Mouse (Mus musculus) kidney, embryonic 15.5 days (tissue): ENCODE measurements around the gene Sh3tc1. TPM values are rescaled to one million over a fixed set of nuclear protein-coding genes. Genes with fewer than 3 reads are reported as not detected.

Experiments
- ATAC-seq: fragments of 200-750 bp; cut with Nextera tagmentation; replicated peaks from 2 replicates; pipeline ENCODE4 v1.8.0; 2017; ENCODE audit warnings: moderate TSS enrichment; ENCODE audit not compliant: low FRiP score
- H3K27ac ChIP-seq: fragments of 300-500 bp; sonication (generic); 2 replicates; pipeline ENCODE4 v1.5.1; 2015; ENCODE audit warnings: mild to moderate bottlenecking, inconsistent platforms
- H3K27me3 ChIP-seq: fragments of 300-500 bp; sonication (generic); 2 replicates; pipeline ENCODE4 v1.6.1; 2015; ENCODE audit warnings: inconsistent platforms
- H3K36me3 ChIP-seq: fragments of 300-500 bp; sonication (generic); 2 replicates; pipeline ENCODE4 v1.6.1; 2015; ENCODE audit warnings: inconsistent platforms
- H3K4me1 ChIP-seq: fragments of 300-500 bp; sonication (generic); 2 replicates; pipeline ENCODE4 v1.6.1; 2015; ENCODE audit warnings: inconsistent platforms
- H3K4me2 ChIP-seq: fragments of 300-500 bp; sonication (generic); 2 replicates; pipeline ENCODE4 v1.6.1; 2015; ENCODE audit warnings: moderate library complexity, mild to moderate bottlenecking, inconsistent platforms
- H3K4me3 ChIP-seq: fragments of 300-500 bp; sonication (generic); replicated peaks from 2 replicates; pipeline ENCODE4 v1.5.1; 2015; ENCODE audit warnings: mild to moderate bottlenecking, inconsistent platforms
- H3K9ac ChIP-seq: fragments of 300-500 bp; sonication (generic); 2 replicates; pipeline ENCODE4 v1.6.1; 2015; ENCODE audit warnings: mild to moderate bottlenecking, inconsistent platforms
- H3K9me3 ChIP-seq: fragments of 300-500 bp; sonication (generic); replicated peaks from 2 replicates; pipeline ENCODE4 v1.6.1; 2016; ENCODE audit warnings: inconsistent platforms
- WGBS: fragments of 180-500 bp; shearing (Covaris S2); methylation state at CpG from one replicate; pipeline ENCODE4 v1.1.7; 2015; ENCODE audit warnings: mixed read lengths; 5-methylcytosine and 5-hydroxymethylcytosine counted together
- polyA plus RNA-seq: library from polyadenylated mRNA; unstranded; fragments of >200 nt; fragmentation: Nextera tagmentation; extraction: Ambion mirVana; gene quantifications from 2 replicates; pipeline ENCODE4 v1.2.1, GENCODE M21; 2015

The Sh3tc1 gene
- polyA plus RNA-seq, 1 experiment from 2014 or later = 20.4 TPM

- peak overlapping the region; percentile 96 for H3K27ac ChIP-seq
- 71% methylated on average over 3 of the region's 3 CpGs for WGBS
- no peak for ATAC-seq
- H3K27me3 ChIP-seq = no peaks in the 10 kb centered on the region
- H3K4me3 ChIP-seq = no peak overlapping the region
- no peaks in the 10 kb centered on the region for H3K36me3 ChIP-seq
- H3K9me3 ChIP-seq = no peaks in the 10 kb centered on the region
- peaks cover 61% of the 10 kb centered on the region for H3K4me1 ChIP-seq
- H3K9ac ChIP-seq = no peak overlapping the region
- no peak overlapping the region for H3K4me2 ChIP-seq
These were observed 9.9 kb downstream of the Sh3tc1 start for GRCm38 (mm10) chr5:35729844-35730243.

DNA sequence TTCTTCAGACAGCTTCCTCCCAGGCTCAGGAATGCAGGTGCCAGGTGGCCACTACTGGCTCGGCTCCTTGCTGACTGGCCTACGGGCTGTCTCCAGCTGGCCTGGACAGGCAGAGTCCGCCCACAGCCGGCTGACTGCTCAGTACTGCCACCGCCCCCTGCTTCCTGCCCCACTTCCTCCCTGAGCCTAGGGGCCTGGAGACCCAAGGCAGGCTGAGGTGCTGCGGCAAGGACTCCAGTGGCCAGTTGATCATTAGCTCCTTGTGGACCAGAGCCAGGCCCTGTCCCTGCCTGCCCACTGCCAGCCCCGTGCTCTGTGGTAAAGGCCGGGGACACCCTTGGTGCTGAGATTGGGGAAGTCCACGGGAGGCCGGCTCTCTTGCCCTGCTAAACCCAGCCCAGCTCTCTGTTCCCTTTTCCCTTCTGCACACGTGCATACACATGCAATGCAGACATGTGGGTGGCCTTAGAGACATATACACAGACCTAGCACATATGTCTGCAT lies 10.8 kb downstream of the Sh3tc1 start:
- no peaks in the 10 kb centered on the region for H3K9me3 ChIP-seq

DNA sequence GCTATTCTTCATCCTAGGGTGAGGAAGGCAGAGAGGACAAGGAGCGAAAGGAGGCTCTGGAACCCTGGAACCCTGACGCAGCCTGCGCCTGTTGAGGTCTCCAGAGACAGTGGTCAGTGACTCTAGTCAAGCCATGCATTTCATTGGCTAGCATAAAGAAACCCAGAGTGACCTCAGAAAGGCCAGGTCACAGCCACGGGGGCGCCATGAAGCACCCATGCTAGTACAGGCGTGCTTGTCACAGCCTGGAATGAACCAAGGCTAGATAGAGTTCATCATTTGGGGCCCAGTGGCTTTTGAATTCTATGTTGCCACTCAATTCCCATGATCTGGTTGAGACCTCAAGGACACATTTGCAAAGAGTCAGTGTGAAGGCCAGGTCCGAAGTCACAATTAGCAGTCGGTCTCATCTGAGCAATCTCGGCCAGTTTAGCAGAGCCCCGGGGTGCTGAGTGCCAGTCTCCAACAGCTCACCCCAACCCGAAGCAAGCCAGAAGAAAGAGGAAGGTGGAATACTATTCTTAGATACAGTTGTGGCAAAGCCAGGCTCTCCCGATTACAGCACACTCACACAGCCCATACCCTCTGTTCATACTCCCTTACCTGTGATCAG lies 11.3 kb downstream of the Sh3tc1 start:
- WGBS = 76% methylated on average over 12 of the region's 12 CpGs
- Histone ChIP-seq H3K27ac (peak overlapping the region; percentile 96), H3K9ac (peak overlapping the region; percentile 32), H3K4me3 (peak overlapping the region; percentile 38), H3K36me3 (no peaks in the 10 kb centered on the region), H3K4me2 (peak overlapping the region; percentile 50), H3K27me3 (no peaks in the 10 kb centered on the region), H3K4me1 (peaks cover 52% of the 10 kb centered on the region), H3K9me3 (no peaks in the 10 kb centered on the region)
- no peak for ATAC-seq

More for the DNA sequence above, 10.8 kb downstream of the Sh3tc1 start:
- ATAC-seq = peak; percentile 95
- peak overlapping the region; percentile 38 for H3K4me3 ChIP-seq
- peaks cover 58% of the 10 kb centered on the region for H3K4me1 ChIP-seq
- no peaks in the 10 kb centered on the region for H3K27me3 ChIP-seq
- H3K9ac ChIP-seq = peak overlapping the region; percentile 32
- H3K36me3 ChIP-seq = no peaks in the 10 kb centered on the region
- WGBS = 31% methylated on average over 11 of the region's 11 CpGs
- H3K27ac ChIP-seq = peak overlapping the region; percentile 96
- peak overlapping the region; percentile 50 for H3K4me2 ChIP-seq

- ATAC-seq = no peak
- 91% methylated on average over 5 of the region's 5 CpGs for WGBS
- Histone ChIP-seq H3K36me3 (no peaks in the 10 kb centered on the region), H3K4me1 (peaks cover 55% of the 10 kb centered on the region), H3K9ac (no peak overlapping the region), H3K27ac (peak overlapping the region; percentile 96; the same call in 1 of the 2 replicates), H3K4me2 (peak overlapping the region; percentile 50), H3K27me3 (no peaks in the 10 kb centered on the region), H3K4me3 (peak overlapping the region; percentile 38; the same call in 1 of the 2 replicates), H3K9me3 (no peaks in the 10 kb centered on the region)
These were observed 12.3 kb downstream of the Sh3tc1 start for GRCm38 (mm10) chr5:35727447-35727846.

DNA sequence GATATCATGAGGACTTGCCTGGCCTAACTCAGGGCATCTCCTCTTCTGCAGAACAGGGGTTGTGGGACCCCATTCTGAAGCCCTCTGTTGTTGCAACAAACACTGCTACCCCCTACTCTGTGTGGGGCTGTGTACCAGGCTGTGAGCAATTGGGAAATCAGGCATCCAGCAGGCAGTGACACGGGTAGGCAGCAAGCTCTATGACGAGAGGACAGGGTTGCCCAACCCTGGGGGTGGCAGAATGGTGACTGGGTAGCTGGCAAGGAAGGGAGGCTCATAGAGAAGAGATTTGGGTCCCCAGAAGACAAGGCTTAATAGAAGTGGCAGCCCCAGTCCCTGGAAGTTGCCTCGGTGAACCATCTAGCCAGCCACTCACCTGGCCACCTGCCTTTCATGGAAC lies 13.9 kb downstream of the Sh3tc1 start:
- no peak overlapping the region for H3K9ac ChIP-seq
- ATAC-seq = no peak
- no peaks in the 10 kb centered on the region for H3K27me3 ChIP-seq

GRCm38 (mm10) chr5:35723900-35724299 lies 15.9 kb downstream of the Sh3tc1 start:
- ATAC-seq = no peak
- 70% methylated on average over 5 of the region's 5 CpGs for WGBS
- H3K9ac ChIP-seq = no peak overlapping the region
- no peaks in the 10 kb centered on the region for H3K27me3 ChIP-seq
- peaks cover 40% of the 10 kb centered on the region for H3K4me1 ChIP-seq
- no peaks in the 10 kb centered on the region for H3K9me3 ChIP-seq
- H3K27ac ChIP-seq = no peak overlapping the region
- H3K36me3 ChIP-seq = no peaks in the 10 kb centered on the region
- H3K4me2 ChIP-seq = no peak overlapping the region
- H3K4me3 ChIP-seq = no peak overlapping the region

More for the DNA sequence above, 13.9 kb downstream of the Sh3tc1 start:
- no peak overlapping the region for H3K27ac ChIP-seq
- peaks cover 49% of the 10 kb centered on the region for H3K4me1 ChIP-seq
- H3K4me3 ChIP-seq = no peak overlapping the region
- 85% methylated on average over 3 of the region's 3 CpGs for WGBS
- no peak overlapping the region for H3K4me2 ChIP-seq
- no peaks in the 10 kb centered on the region for H3K9me3 ChIP-seq
- no peaks in the 10 kb centered on the region for H3K36me3 ChIP-seq

- H3K9ac ChIP-seq = no peak overlapping the region
- peaks cover 35% of the 10 kb centered on the region for H3K4me1 ChIP-seq
- 28% methylated on average over 2 of the region's 2 CpGs for WGBS
- H3K36me3 ChIP-seq = no peaks in the 10 kb centered on the region
- ATAC-seq = no peak
- H3K4me2 ChIP-seq = no peak overlapping the region
- H3K4me3 ChIP-seq = no peak overlapping the region
- H3K9me3 ChIP-seq = no peaks in the 10 kb centered on the region
- no peaks in the 10 kb centered on the region for H3K27me3 ChIP-seq
- H3K27ac ChIP-seq = peak overlapping the region; percentile 4; the same call in 1 of the 2 replicates
These were observed 17.1 kb downstream of the Sh3tc1 start for GRCm38 (mm10) chr5:35722654-35723053.

DNA sequence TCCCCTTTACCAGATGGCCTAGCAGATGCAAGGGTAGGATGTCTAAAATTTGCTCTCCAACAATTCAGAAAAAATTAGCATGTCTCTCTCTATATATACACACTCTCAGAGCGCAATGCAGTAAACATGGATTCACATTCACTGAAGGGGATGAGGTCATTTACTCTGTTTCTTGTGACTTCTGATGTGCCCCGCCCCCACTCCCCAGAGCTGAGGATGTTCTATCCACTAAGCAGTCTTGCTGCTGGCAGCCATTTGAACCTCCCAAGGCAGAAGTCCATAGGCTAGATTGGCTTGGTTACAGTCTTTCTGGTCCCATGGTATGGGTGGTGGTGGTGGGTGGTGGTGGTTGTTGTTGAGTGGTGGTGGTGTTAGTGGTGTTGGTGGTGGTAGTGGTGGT lies 17.9 kb downstream of the Sh3tc1 start:
- Histone ChIP-seq H3K9me3 (no peaks in the 10 kb centered on the region), H3K27me3 (no peaks in the 10 kb centered on the region), H3K4me2 (no peak overlapping the region), H3K27ac (no peak overlapping the region), H3K4me1 (peaks cover 33% of the 10 kb centered on the region), H3K36me3 (peaks cover under 1% of the 10 kb centered on the region; the same call in 1 of the 2 replicates), H3K9ac (no peak overlapping the region), H3K4me3 (no peak overlapping the region)
- WGBS = 98% methylated on average over 2 of the region's 2 CpGs
- ATAC-seq = no peak

DNA sequence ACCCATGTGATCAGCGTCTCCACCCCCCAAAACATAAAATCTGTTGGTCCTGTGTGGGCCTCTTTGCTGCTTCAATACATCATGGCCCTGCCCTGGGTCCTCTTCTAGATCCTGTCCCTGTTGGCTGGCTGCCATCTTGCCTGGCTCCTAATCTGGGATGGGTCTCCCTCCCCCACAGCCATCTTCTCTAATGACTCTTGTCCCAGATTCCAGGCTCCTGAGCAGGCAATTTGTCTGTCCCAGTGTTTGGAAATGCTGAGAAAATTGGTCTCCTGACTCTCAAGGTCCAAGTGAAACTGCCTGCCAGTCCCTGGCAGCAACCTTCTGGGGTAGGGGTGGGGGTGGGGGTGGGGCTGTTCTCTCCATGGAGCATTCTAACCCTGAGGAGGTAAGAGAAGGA lies 19.9 kb downstream of the Sh3tc1 start:
- WGBS = 86% methylated on average over 1 of the region's 1 CpGs
- Histone ChIP-seq H3K9ac (no peak overlapping the region), H3K27ac (0 out of 2 replicates have a peak overlapping the region, but pooled peaks have one; percentile 10), H3K4me1 (peaks cover 25% of the 10 kb centered on the region), H3K36me3 (peaks cover 6% of the 10 kb centered on the region), H3K9me3 (no peaks in the 10 kb centered on the region), H3K4me3 (no peak overlapping the region), H3K27me3 (no peaks in the 10 kb centered on the region), H3K4me2 (no peak overlapping the region)
- no peak for ATAC-seq

DNA sequence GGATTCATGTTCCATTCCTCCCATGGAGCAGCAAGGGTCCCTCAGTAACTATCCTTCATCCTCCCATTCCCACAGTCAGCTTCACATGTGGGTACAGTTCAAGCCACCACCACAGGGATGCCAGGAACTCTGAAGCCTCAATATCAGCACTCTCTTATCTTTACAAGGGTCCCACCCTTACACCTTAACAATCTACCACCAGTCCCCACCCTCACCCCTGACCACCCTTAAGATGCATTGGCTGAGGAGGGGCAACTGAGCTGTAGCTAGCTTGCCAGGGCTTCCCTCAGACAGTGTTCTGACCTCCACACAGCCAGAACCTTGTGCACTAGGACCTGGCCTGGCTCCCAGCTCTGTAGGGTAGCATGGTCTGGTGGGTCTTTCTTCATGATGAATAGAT lies 20.4 kb downstream of the Sh3tc1 start:
- ATAC-seq = no peak
- Histone ChIP-seq H3K27ac (no peak overlapping the region), H3K4me3 (no peak overlapping the region), H3K4me2 (no peak overlapping the region), H3K9me3 (no peaks in the 10 kb centered on the region), H3K9ac (no peak overlapping the region), H3K4me1 (peaks cover 25% of the 10 kb centered on the region), H3K27me3 (no peaks in the 10 kb centered on the region), H3K36me3 (peaks cover 6% of the 10 kb centered on the region)

DNA sequence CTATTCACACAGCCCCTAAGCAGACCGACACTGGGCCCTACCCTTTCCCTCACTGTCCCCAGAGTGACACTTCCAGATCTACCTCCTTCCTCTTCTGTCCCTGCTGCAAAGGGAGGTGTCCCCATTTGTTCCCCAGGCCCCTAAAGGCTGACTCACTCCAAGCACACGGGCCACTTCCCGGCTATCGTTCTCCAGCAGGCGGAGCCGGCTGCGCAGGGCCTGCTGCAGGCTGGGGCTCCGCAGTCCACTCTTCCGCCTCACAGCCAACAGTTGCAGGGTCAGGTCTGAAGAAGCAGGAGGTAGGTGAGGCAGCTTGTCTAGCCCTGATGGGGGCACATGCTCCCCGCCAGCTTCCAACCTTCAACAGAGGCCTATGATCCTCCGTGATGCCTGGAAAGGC lies 21.0 kb downstream of the Sh3tc1 start:
- no peak overlapping the region for H3K4me3 ChIP-seq
- no peak overlapping the region for H3K9ac ChIP-seq
- no peaks in the 10 kb centered on the region for H3K27me3 ChIP-seq
- 65% methylated on average over 11 of the region's 11 CpGs for WGBS
- H3K4me2 ChIP-seq = no peak overlapping the region
- H3K36me3 ChIP-seq = peaks cover 6% of the 10 kb centered on the region
- no peaks in the 10 kb centered on the region for H3K9me3 ChIP-seq
- no peak overlapping the region for H3K27ac ChIP-seq
- peaks cover 28% of the 10 kb centered on the region for H3K4me1 ChIP-seq
- no peak for ATAC-seq

DNA sequence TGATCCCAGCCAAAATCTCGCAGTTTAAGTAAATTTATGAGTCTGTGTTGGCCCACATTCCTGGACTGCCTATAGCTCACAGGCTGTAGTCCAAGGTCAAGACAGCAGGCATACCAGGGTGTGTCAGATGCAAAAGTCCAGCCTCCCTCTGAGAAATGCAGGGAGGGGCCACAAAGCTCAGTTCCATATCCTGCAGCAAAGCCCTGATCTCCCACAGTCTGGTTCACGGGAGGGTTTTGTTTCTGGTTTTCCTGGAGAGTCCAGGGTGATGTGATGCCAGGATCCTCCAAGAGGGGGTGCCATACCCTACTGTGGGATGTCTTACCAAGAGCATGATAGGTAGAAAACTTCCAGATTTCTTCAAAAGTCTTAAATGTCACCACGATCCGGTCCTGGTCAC lies 21.8 kb downstream of the Sh3tc1 start:
- Histone ChIP-seq H3K4me2 (no peak overlapping the region), H3K36me3 (peaks cover 8% of the 10 kb centered on the region), H3K4me3 (no peak overlapping the region), H3K27ac (peak overlapping the region; percentile 29; the same call in 1 of the 2 replicates), H3K27me3 (no peaks in the 10 kb centered on the region), H3K9me3 (no peaks in the 10 kb centered on the region), H3K9ac (no peak overlapping the region), H3K4me1 (peaks cover 28% of the 10 kb centered on the region)
- 36% methylated on average over 4 of the region's 4 CpGs for WGBS
- peak; percentile 64; the same call in 1 of the 2 replicates for ATAC-seq

DNA sequence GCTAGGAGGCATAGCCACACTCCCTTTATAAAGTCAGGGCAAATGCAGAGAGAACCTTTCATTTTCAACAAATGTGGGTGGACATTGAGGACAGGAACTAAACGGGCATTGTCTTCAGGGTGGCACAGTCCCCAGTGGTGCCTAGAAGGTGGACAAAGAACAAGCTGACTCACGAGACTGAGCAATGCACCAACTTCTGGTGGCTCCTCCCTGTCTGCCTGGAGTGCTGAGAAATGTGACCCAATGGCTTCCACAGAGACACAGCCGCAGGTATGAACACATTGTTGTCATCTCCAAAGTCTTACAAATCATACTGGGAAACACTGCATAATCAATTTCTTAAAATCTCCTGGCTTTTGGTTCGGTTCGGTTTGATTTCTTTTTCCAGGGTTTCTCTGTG lies 22.3 kb downstream of the Sh3tc1 start:
- 80% methylated on average over 5 of the region's 5 CpGs for WGBS

More for the DNA sequence above, 22.3 kb downstream of the Sh3tc1 start:
- Histone ChIP-seq H3K9ac (no peak overlapping the region), H3K27ac (no peak overlapping the region), H3K27me3 (no peaks in the 10 kb centered on the region), H3K4me1 (peaks cover 23% of the 10 kb centered on the region), H3K4me3 (no peak overlapping the region), H3K9me3 (no peaks in the 10 kb centered on the region), H3K36me3 (peaks cover 13% of the 10 kb centered on the region), H3K4me2 (no peak overlapping the region)
- ATAC-seq = no peak
